Mouse (Mus musculus): ENCODE measurements around the gene 4930544G11Rik.

- TF ChIP-seq E2F4 (IDR thresholded peaks at IDR 0.05; ENCODE audit: insufficient read depth) (no peak), MYOG (IDR thresholded peaks at IDR 0.05; ENCODE audit: control insufficient read depth in 1 of 3, insufficient read depth in 1 of 3, insufficient read length in 2 of 3, low read depth in 2 of 3) (no peak), POLR2AphosphoS2 (IDR thresholded peaks at IDR 0.05; ENCODE audit: insufficient read length, low read depth) (no peak), POLR2A (IDR thresholded peaks at IDR 0.05; ENCODE audit: insufficient read length, low read depth) (no peak), TCF12 (IDR thresholded peaks at IDR 0.05; ENCODE audit: insufficient read depth, poor library complexity, severe bottlenecking) (no peak), USF1 (IDR thresholded peaks at IDR 0.05; ENCODE audit: low read depth) (no peak), REST (IDR thresholded peaks at IDR 0.05; ENCODE audit: insufficient read depth, insufficient read length) (no peak), MYOD1 (IDR thresholded peaks at IDR 0.05; ENCODE audit: control insufficient read depth in 1 of 3, insufficient read length in 2 of 3, low read depth in 2 of 3) (no peak), CEBPB (IDR thresholded peaks at IDR 0.05; ENCODE audit: insufficient read depth, poor library complexity, severe bottlenecking) (no peak), TCF3 (IDR thresholded peaks at IDR 0.05; ENCODE audit: insufficient read length, low read depth) (no peak), MAX (IDR thresholded peaks at IDR 0.05; ENCODE audit: low read depth) (no peak), SRF (IDR thresholded peaks at IDR 0.05; ENCODE audit: control insufficient read depth, insufficient read length, low read depth) (no peak)
Measured at GRCm38 (mm10) chr6:65950492-65950891, 1.9 kb upstream of the 4930544G11Rik start.

Data from myocyte (in vitro differentiated cells).